Mouse (Mus musculus): ENCODE measurements at regions not wholly inside any gene's neighbourhood (a gene's known extent, or its start where the extent isn't known, plus 50 kb on each side); places are given as distances from the start of the nearest gene placed in this dataset.

- TF ChIP-seq CTCF (IDR thresholded peaks at IDR 0.05; ENCODE audit: extremely low read depth, insufficient read depth, insufficient read length, insufficient replicate concordance), result no peak
- no peak for TF ChIP-seq POLR2A (IDR thresholded peaks at IDR 0.05; ENCODE audit: low read depth, low read length)
Observed at GRCm38 (mm10) chr3:54480251-54480650, 119.3 kb downstream of the Postn start.

All from spleen, adult 2 months (tissue).